Mouse (Mus musculus) liver, adult 2 months (tissue): ENCODE data around the gene Kcnj8. TPM values are rescaled to one million over a fixed set of nuclear protein-coding genes. Genes with fewer than 3 reads are reported as not detected.

ENCODE experiments used
- DNase-seq: peaks from one replicate; pipeline ENCODE4 v3.0.0-alpha.2; 2011; ENCODE audit warnings: low read depth, low spot score; ENCODE audit errors: extremely low read depth
- H3K27ac ChIP-seq: fragments of 200-500 bp; replicated peaks from 2 replicates; pipeline ENCODE4 v1.5.1; 2012; ENCODE audit warnings: low read depth, mild to moderate bottlenecking, control low read depth, inconsistent platforms, low read length; ENCODE audit not compliant: insufficient read depth
- H3K27me3 ChIP-seq: fragments of 200-500 bp; 2 replicates; pipeline ENCODE4 v1.6.1; 2012; ENCODE audit warnings: mild to moderate bottlenecking, moderate library complexity, low read length, inconsistent platforms; ENCODE audit not compliant: control insufficient read depth, insufficient read depth
- H3K36me3 ChIP-seq: fragments of 200-500 bp; 2 replicates; pipeline ENCODE4 v1.6.1; 2012; ENCODE audit warnings: low read length, inconsistent platforms; ENCODE audit not compliant: control insufficient read depth, insufficient read depth
- H3K4me1 ChIP-seq: fragments of 200-500 bp; 2 replicates; pipeline ENCODE4 v1.6.1; 2011; ENCODE audit warnings: low read length; ENCODE audit not compliant: control insufficient read depth, insufficient read depth
- H3K4me3 ChIP-seq: fragments of 200-500 bp; 2 replicates; pipeline ENCODE4 v1.5.1; 2011; ENCODE audit warnings: low read depth, mild to moderate bottlenecking, control low read depth, low read length, moderate library complexity; ENCODE audit not compliant: insufficient read depth
- H3K79me2 ChIP-seq: fragments of 200-500 bp; 2 replicates; pipeline ENCODE4 v1.6.1; 2012; ENCODE audit warnings: inconsistent platforms, mild to moderate bottlenecking, low read length, moderate library complexity; ENCODE audit not compliant: control insufficient read depth, insufficient read depth
- H3K9ac ChIP-seq: fragments of 200-500 bp; 2 replicates; pipeline ENCODE4 v1.6.1; 2012; ENCODE audit warnings: low read depth, mild to moderate bottlenecking, control low read depth, inconsistent platforms, low read length
- CTCF ChIP-seq: fragments of 200-500 bp; IDR thresholded peaks from 2 replicates; pipeline ENCODE4 v1.5.1; 2011; ENCODE audit warnings: low read depth, low read length, control low read depth
- POLR2A ChIP-seq: fragments of 200-500 bp; IDR thresholded peaks from 2 replicates; pipeline ENCODE4 v1.6.1; 2011; ENCODE audit warnings: low read length, control low read depth; ENCODE audit not compliant: insufficient read depth; ENCODE audit errors: extremely low read depth
- WGBS: fragments of 180-500 bp; shearing (Covaris S2); methylation state at CpG from one replicate; pipeline ENCODE4 v1.1.7; 2018; 5-methylcytosine and 5-hydroxymethylcytosine counted together
- polyA plus RNA-seq: library from polyadenylated mRNA; depleted of rRNA; stranded (reverse); fragments of >200 nt; gene quantifications from 2 replicates; pipeline ENCODE4 v1.2.3, GENCODE M21; 2012
- total RNA-seq: library from RNA; depleted of rRNA; stranded (reverse); fragments of >200 nt; gene quantifications from 2 replicates; pipeline ENCODE4 v1.2.3, GENCODE M21; 2014

The Kcnj8 gene
- total and polyA plus RNA-seq, 2 experiments: 3.0 to 4.2 TPM

DNA sequence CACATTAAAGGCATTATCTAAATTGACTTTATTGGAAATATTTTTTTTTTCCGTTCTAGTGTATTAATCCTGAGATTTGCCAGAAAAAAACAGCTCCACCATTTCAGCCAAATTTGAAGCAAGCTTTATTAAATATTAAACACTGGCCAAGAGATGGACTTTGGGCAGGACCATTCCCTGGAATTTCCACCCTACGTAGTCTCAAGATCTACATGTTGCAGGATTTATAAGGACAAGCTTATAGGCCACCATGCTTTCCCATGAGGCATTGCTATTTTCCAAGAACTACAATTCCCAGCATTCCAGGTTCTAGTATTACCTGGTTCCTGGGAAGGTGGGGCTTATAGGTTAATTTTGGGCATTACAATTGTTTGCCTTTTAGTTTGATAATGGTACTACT is 38.7 kb downstream of the Kcnj8 start:
- 67% methylated on average over 2 of the region's 2 CpGs for WGBS
- Histone ChIP-seq H3K27ac (no peak overlapping the region), H3K79me2 (no peaks in the 10 kb centered on the region), H3K27me3 (no peaks in the 10 kb centered on the region), H3K4me1 (peaks cover 4% of the 10 kb centered on the region), H3K4me3 (no peak overlapping the region), H3K9ac (no peak overlapping the region), H3K36me3 (no peaks in the 10 kb centered on the region)
- no peak for TF ChIP-seq CTCF
- no peak for TF ChIP-seq POLR2A
- no peak for DNase-seq

DNA sequence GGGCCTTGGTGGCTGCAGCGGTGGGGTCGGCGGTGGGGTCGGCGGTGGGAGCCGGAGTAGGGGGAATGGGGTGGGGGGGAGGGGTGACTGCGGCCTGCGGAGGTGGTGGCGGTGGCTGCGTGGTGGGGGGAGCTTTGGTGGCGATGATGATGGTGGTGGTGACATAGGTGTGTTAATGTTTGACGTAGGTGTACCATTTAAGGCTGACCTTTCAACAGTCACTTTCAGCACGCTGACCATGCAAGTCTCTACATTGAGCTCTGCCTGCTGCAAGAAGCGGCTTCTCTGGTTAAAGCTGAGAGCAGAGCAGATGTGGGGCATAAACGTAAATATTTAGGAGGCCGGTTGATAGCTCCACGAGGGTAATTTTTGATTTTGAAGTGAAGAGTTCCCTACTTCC is 39.3 kb downstream of the Kcnj8 start:
- DNase-seq: no peak
- 88% methylated on average over 17 of the region's 17 CpGs for WGBS
- Histone ChIP-seq H3K4me1 (peaks cover 8% of the 10 kb centered on the region), H3K4me3 (no peak overlapping the region), H3K36me3 (no peaks in the 10 kb centered on the region), H3K27me3 (no peaks in the 10 kb centered on the region), H3K9ac (no peak overlapping the region), H3K79me2 (no peaks in the 10 kb centered on the region), H3K27ac (no peak overlapping the region)
- TF ChIP-seq POLR2A: no peak
- no peak for TF ChIP-seq CTCF

DNA sequence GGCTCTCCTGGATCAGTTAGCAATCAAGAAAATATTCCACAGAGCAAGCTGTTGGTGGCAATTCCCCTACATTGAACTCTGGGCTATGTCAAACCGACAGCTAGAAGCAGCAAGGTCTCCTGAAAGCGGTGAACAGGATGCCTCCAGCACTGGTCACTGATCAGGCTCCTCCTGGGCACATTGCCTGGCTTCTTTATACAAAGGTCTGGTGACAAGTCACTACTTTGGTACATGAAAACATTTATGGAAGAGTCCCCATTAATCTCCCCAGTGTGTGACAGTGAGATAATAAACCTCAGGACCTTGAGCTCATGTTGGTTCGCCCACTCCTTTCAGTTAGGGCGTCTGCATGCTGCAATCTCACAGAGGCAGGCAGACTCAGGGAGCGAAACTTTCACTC is 41.0 kb downstream of the Kcnj8 start:
- DNase-seq: no peak
- Histone ChIP-seq H3K36me3 (no peaks in the 10 kb centered on the region), H3K27me3 (no peaks in the 10 kb centered on the region), H3K4me3 (no peak overlapping the region), H3K9ac (no peak overlapping the region), H3K79me2 (no peaks in the 10 kb centered on the region), H3K27ac (no peak overlapping the region), H3K4me1 (peaks cover 8% of the 10 kb centered on the region)
- 80% methylated on average over 5 of the region's 5 CpGs for WGBS
- TF ChIP-seq POLR2A: no peak
- TF ChIP-seq CTCF: no peak

DNA sequence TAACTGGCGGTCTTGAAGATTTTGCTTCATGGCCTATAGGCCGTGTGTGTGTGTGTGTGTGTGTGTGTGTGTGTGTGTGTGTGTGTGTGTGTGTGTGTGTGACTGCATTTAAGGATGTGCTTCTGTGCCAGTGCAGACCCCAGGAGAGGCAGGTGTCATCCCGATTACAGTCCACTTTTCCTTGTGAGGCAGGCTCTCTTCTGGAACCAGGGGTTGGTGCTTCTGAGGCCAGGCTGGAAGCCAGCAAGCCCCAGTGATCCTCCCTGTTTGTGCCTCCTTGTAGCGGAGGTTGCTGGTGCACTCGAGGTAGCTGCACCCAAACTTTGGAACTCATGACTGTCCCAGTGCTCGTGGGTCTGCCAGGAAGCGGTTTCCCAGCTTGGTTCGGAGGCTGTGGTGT is 41.7 kb downstream of the Kcnj8 start:
- peaks cover 8% of the 10 kb centered on the region for H3K4me1 ChIP-seq
- no peaks in the 10 kb centered on the region for H3K27me3 ChIP-seq
- no peaks in the 10 kb centered on the region for H3K36me3 ChIP-seq
- WGBS: 80% methylated on average over 8 of the region's 8 CpGs
- H3K79me2 ChIP-seq: no peaks in the 10 kb centered on the region
- no peak overlapping the region for H3K27ac ChIP-seq
- H3K9ac ChIP-seq: no peak overlapping the region
- no peak for DNase-seq
- TF ChIP-seq CTCF (no peak), POLR2A (no peak)
- no peak overlapping the region for H3K4me3 ChIP-seq

DNA sequence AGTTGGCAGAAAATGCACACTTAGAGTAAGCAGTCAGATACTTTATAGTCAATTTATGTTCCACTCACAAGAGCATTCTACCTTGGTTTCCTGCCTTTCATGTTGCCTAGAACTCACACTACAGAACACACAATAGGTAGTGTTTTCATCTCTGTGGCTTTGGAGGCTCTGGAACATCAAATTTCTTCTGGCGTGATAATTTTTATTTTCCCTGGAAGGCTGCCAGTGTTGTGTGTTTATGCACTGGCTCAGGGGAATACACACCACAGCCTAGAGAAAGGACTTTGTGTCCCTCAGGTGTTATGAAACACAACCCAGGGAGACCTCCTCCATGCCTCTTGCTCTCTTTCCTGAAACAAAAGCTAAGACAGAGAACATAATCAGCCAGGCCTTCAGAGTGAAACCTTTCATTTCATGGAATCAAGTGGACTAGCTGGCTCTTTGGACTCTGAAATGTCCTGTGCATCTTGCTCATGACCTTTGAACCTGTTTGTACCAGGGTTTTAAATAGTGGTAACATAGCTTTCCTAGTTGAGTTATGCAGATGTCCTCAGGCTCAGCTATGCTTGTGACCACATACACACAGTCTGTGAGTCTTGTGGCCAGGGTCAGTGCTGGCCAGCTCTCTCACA is 43.4 kb downstream of the Kcnj8 start:
- DNase-seq: peak; percentile 85
- peak overlapping the region; percentile 85 for H3K27ac ChIP-seq

DNA sequence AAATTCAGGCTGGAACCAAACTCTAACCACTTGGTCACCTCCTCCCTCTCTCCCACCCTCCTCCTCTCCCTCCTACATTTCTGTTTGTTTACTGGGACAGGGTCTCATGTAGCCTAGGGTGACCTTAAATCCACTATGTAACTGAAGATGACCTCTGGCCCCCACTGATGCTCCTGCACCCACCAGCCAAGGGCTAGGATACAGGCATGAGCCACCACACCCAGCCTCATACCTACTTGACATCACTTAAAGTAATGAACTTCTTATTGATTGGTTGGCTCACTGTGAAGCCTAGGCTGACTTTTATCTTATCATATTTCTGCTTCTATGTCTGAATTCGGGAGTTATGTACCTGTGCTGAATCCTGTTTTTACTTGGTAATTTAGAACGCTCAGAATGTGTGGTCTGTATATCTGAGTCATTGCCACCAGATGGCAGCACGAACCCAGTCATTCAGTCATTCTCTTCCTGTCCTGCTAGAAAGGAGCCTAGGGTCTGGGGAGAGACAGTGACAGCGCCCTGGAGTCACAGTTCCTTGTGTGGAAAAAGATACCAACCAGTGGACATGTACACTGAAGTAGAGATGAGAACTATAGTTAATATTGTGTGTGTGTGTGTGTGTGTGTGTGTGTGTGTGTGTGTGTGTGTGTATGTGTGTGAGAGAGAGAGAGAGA is 46.6 kb downstream of the Kcnj8 start:
- no peaks in the 10 kb centered on the region for H3K36me3 ChIP-seq
- H3K4me1 ChIP-seq: peaks cover 8% of the 10 kb centered on the region
- no peaks in the 10 kb centered on the region for H3K79me2 ChIP-seq
- H3K4me3 ChIP-seq: no peak overlapping the region
- no peak for TF ChIP-seq POLR2A
- peak; percentile 72 for TF ChIP-seq CTCF
- DNase-seq: peak; percentile 51
- H3K9ac ChIP-seq: no peak overlapping the region
- H3K27me3 ChIP-seq: no peaks in the 10 kb centered on the region
- H3K27ac ChIP-seq: no peak overlapping the region
- 3% methylated on average over 4 of the region's 4 CpGs for WGBS

More for the DNA sequence above, 43.4 kb downstream of the Kcnj8 start:
- H3K4me3 ChIP-seq: no peak overlapping the region
- 8% methylated on average over 1 of the region's 1 CpGs for WGBS
- no peak overlapping the region for H3K9ac ChIP-seq
- H3K36me3 ChIP-seq: no peaks in the 10 kb centered on the region
- H3K4me1 ChIP-seq: peaks cover 8% of the 10 kb centered on the region
- TF ChIP-seq CTCF: no peak
- TF ChIP-seq POLR2A: no peak
- H3K27me3 ChIP-seq: no peaks in the 10 kb centered on the region
- H3K79me2 ChIP-seq: no peaks in the 10 kb centered on the region
